Mouse (Mus musculus): ENCODE data around the gene Zfp276.
"Not testable (repeated sequence)": the region's sequence is repeated elsewhere in the genome, so short reads cannot be mapped to it uniquely, and the experiment has no call there.

The Zfp276 gene

GRCm38 (mm10) chr8:123245543-123245942, 8.5 kb upstream of the Zfp276 start:
- DNase-seq: no peak

- DNase-seq: no peak
Observed at GRCm38 (mm10) chr8:123247748-123248147, 6.2 kb upstream of the Zfp276 start.

- DNase-seq: no peak
Observed at GRCm38 (mm10) chr8:123248596-123248995, 5.4 kb upstream of the Zfp276 start.

GRCm38 (mm10) chr8:123250940-123251339, 3.1 kb upstream of the Zfp276 start:
- no peak for DNase-seq

- DNase-seq: no peak
Observed at GRCm38 (mm10) chr8:123252925-123253324, 1.1 kb upstream of the Zfp276 start.

GRCm38 (mm10) chr8:123253451-123254098, 420 bp upstream of the Zfp276 start:
- DNase-seq: no peak

GRCm38 (mm10) chr8:123255170-123255569, 1.2 kb downstream of the Zfp276 start:
- no peak for DNase-seq

- no peak for DNase-seq
Observed at GRCm38 (mm10) chr8:123257114-123257513, 3.1 kb downstream of the Zfp276 start.

GRCm38 (mm10) chr8:123257593-123257992, 3.6 kb downstream of the Zfp276 start:
- DNase-seq: not testable (repeated sequence)

GRCm38 (mm10) chr8:123267926-123268656, 14.1 kb downstream of the Zfp276 start:
- no peak for DNase-seq

GRCm38 (mm10) chr8:123271147-123271546, 17.2 kb downstream of the Zfp276 start:
- DNase-seq: no peak

GRCm38 (mm10) chr8:123271901-123272300, 17.9 kb downstream of the Zfp276 start:
- DNase-seq: no peak

GRCm38 (mm10) chr8:123274447-123274846, 20.5 kb downstream of the Zfp276 start:
- no peak for DNase-seq

GRCm38 (mm10) chr8:123275096-123275495, 21.1 kb downstream of the Zfp276 start:
- DNase-seq: no peak

- no peak for DNase-seq
Observed at GRCm38 (mm10) chr8:123278445-123278844, 24.4 kb downstream of the Zfp276 start.

GRCm38 (mm10) chr8:123279828-123280227, 25.8 kb downstream of the Zfp276 start:
- no peak for DNase-seq

GRCm38 (mm10) chr8:123280302-123281094, 26.5 kb downstream of the Zfp276 start:
- DNase-seq: no peak

- DNase-seq: not testable (repeated sequence)
Observed at GRCm38 (mm10) chr8:123282994-123283393, 29.0 kb downstream of the Zfp276 start.

GRCm38 (mm10) chr8:123283991-123284390, 30.0 kb downstream of the Zfp276 start:
- no peak for DNase-seq

GRCm38 (mm10) chr8:123284493-123284892, 30.5 kb downstream of the Zfp276 start:
- DNase-seq: no peak

- no peak for DNase-seq
Observed at GRCm38 (mm10) chr8:123287362-123287761, 33.4 kb downstream of the Zfp276 start.

- DNase-seq: peak; percentile 66
Observed at GRCm38 (mm10) chr8:123290166-123290565, 36.2 kb downstream of the Zfp276 start.

GRCm38 (mm10) chr8:123290679-123291078, 36.7 kb downstream of the Zfp276 start:
- no peak for DNase-seq

GRCm38 (mm10) chr8:123291716-123292115, 37.7 kb downstream of the Zfp276 start:
- DNase-seq: no peak
